Mouse (Mus musculus): ENCODE results near the gene Tbx15.

DNA sequence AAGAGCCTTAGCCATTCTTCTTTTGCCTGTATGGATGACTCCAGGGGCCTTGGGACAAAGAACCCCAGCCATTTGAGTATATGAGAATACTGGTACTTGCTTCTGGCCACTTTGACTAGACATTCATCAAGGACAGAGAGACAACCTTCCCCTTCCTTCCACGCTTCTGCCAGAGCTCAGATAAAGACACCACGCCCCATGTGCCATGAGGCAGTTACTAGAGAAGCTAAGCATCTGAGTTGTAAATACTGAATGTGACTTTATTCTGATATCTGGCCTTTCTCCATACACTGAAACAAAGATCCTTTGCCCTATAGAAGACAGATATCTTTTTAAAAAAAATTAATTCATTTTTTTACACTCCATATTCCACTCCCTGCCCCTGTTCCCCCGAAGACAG lies 39.5 kb downstream of the Tbx15 start:
- no peak for TF ChIP-seq EP300 (IDR thresholded peaks at IDR 0.05; ENCODE audit: low read depth)
- TF ChIP-seq CTCF (IDR thresholded peaks at IDR 0.05; ENCODE audit: low read depth): no peak
